8 mouse cellular contexts compared by ENCODE assay signal in genomic region chr7:142533059-142533855, GRCm38 (mm10). TPM values are rescaled to one million over a fixed set of nuclear protein-coding genes. Genes with fewer than 3 reads are reported as not detected.
A peak's percentile ranks its signal among the peaks of the same experiment; 100 is the strongest.
DNase-seq lines count a peak whose midpoint lies in the region; ATAC-seq lines count a peak whose summit lies in the region.

No protein-coding gene starts in this region.

- peak overlapping the region; percentile 66 for H3K4me3 ChIP-seq in brown adipose tissue, adult 24 weeks (ENCODE audit: insufficient read depth, low read depth, low read length)
- H3K4me3 ChIP-seq in heart, embryonic 14.5 days (ENCODE audit: control insufficient read depth in 1 of 2, insufficient read depth in 1 of 2, low read depth in 1 of 2, low read length in 2 of 2): peak overlapping the region; percentile 40 to 59
- H3K4me3 ChIP-seq in liver, embryonic 12.5 days: peak overlapping the region; percentile 84

- peak; percentile 84 for ATAC-seq in CD4-positive, CD25-positive, alpha-beta regulatory T cell, adult 4 months
- ATAC-seq in heart, embryonic 14.5 days (ENCODE audit: insufficient number of reproducible peaks, insufficient read depth, low FRiP score, low read depth): peak; percentile 80
- peak; percentile 79 for ATAC-seq in liver, embryonic 12.5 days

- peaks cover 14% of the 10 kb centered on the region; the same call in 1 of the 2 replicates for H3K36me3 ChIP-seq in heart, embryonic 14.5 days (ENCODE audit: control insufficient read depth, insufficient read depth, low read length)
- peaks cover 24% of the 10 kb centered on the region for H3K36me3 ChIP-seq in liver, embryonic 12.5 days
- no peaks in the 10 kb centered on the region for H3K36me3 ChIP-seq in splenic B cell, adult 2 months (ENCODE audit: control insufficient read depth, insufficient read depth, low read length, poor library complexity, severe bottlenecking)

- peak overlapping the region; percentile 2; the same call in 1 of the 2 replicates for H3K27ac ChIP-seq in brown adipose tissue, adult 24 weeks (replicated peaks; ENCODE audit: low read depth, low read length)
- H3K27ac ChIP-seq in heart, embryonic 14.5 days (replicated peaks in 1 of 2; ENCODE audit: control insufficient read depth in 1 of 2, insufficient read depth in 1 of 2, low read depth in 2 of 2, low read length in 2 of 2): peak overlapping the region; percentile 87 to 96
- peak overlapping the region; percentile 91 for H3K27ac ChIP-seq in liver, embryonic 12.5 days

- H3K9me3 ChIP-seq in heart, embryonic 14.5 days (ENCODE audit: control insufficient read depth, low read length): no peaks in the 10 kb centered on the region
- H3K9me3 ChIP-seq in liver, embryonic 12.5 days (replicated peaks): no peaks in the 10 kb centered on the region

- H3K9ac ChIP-seq in heart, embryonic 14.5 days (ENCODE audit: low read length): peak overlapping the region; percentile 74
- peak overlapping the region; percentile 85 for H3K9ac ChIP-seq in liver, embryonic 12.5 days

- WGBS in heart, embryonic 14.5 days: 3% methylated on average over 42 of the region's 44 CpGs
- WGBS in liver, embryonic 12.5 days (ENCODE audit: insufficient replicate concordance): 4% methylated on average over 42 of the region's 44 CpGs

- H3K27me3 ChIP-seq in heart, embryonic 14.5 days (ENCODE audit: control insufficient read depth, insufficient read depth, low read length): no peaks in the 10 kb centered on the region
- H3K27me3 ChIP-seq in liver, embryonic 12.5 days (replicated peaks): peaks cover 18% of the 10 kb centered on the region
- no peaks in the 10 kb centered on the region for H3K27me3 ChIP-seq in splenic B cell, adult 2 months (ENCODE audit: control insufficient read depth, insufficient read depth, low read length, poor library complexity, severe bottlenecking)

- peak; percentile 46 for DNase-seq in fibroblast of lung, adult 2 months (ENCODE audit: low read depth)
- peak; percentile 91 for DNase-seq in kidney, postnatal 14 days
- DNase-seq in naive thymus-derived CD4-positive, alpha-beta T cell, adult 2 months (ENCODE audit: low read depth): peak; percentile 93
- peak; percentile 92 for DNase-seq in splenic B cell, adult 2 months (ENCODE audit: low read depth, low spot score)

- H3K4me1 ChIP-seq in brown adipose tissue, adult 24 weeks (ENCODE audit: control insufficient read depth, insufficient read depth, insufficient read length, low read length): peaks cover 5% of the 10 kb centered on the region
- H3K4me1 ChIP-seq in heart, embryonic 14.5 days (ENCODE audit: control insufficient read depth in 2 of 2, insufficient read depth in 2 of 2, low read length in 2 of 2): peaks cover 36 to 43% of the 10 kb centered on the region in 2 experiments
- H3K4me1 ChIP-seq in liver, embryonic 12.5 days: peaks cover 66% of the 10 kb centered on the region

- peak overlapping the region; percentile 76 for H3K4me2 ChIP-seq in heart, embryonic 14.5 days (ENCODE audit: low read length)
- H3K4me2 ChIP-seq in liver, embryonic 12.5 days: peak overlapping the region; percentile 92

RNA-seq across cellular contexts. Expression of gene Mrpl23, which starts 0.8 kb away (rescaled TPM):
- 1 to 10 TPM; 2.6 to 3.0 TPM for polyA plus RNA-seq in CD4-positive, CD25-positive, alpha-beta regulatory T cell, adult 4 months (2017; shearing (Covaris generic))
- 3.6 and 8.8 TPM in 2 replicates for polyA plus RNA-seq in brown adipose tissue, adult 24 weeks (2012; ENCODE audit: insufficient read depth, insufficient read length, missing spikeins)
- polyA plus RNA-seq in heart, embryonic 14.5 days (2014; fragmentation: Nextera tagmentation; extraction: Ambion mirVana): 23.5 and 23.8 TPM in 2 replicates
- polyA plus RNA-seq in liver, embryonic 12.5 days (2016; fragmentation: Nextera tagmentation; extraction: Ambion mirVana): 10.4 and 14.4 TPM in 2 replicates

RNA-seq across cellular contexts. Expression of gene Tnnt3, which starts 34.6 kb away (rescaled TPM):
- polyA plus RNA-seq in CD4-positive, CD25-positive, alpha-beta regulatory T cell, adult 4 months (2017; shearing (Covaris generic)): 1 to 10 TPM; 2.5 to 5.7 TPM
- 455 and 586 TPM in 2 replicates for polyA plus RNA-seq in brown adipose tissue, adult 24 weeks (2012; ENCODE audit: insufficient read depth, insufficient read length, missing spikeins)
- 3.9 and 5.8 TPM in 2 replicates for polyA plus RNA-seq in heart, embryonic 14.5 days (2014; fragmentation: Nextera tagmentation; extraction: Ambion mirVana)
- 0.51 TPM in 1 of 2 replicates, not detected in the other for polyA plus RNA-seq in liver, embryonic 12.5 days (2016; fragmentation: Nextera tagmentation; extraction: Ambion mirVana)

Comparison
In these comparisons a context has a peak if more than half of its experiments do, and no peak if none do; other contexts are left out.
1. Peak in every context shown above with its lines: DNase-seq, ATAC-seq, H3K4me3 ChIP-seq and H3K27ac ChIP-seq.
2. H3K27ac ChIP-seq: peak in every context shown above with its lines; median percentile 92 in heart, embryonic 14.5 days; 91 in liver, embryonic 12.5 days; 2 in brown adipose tissue, adult 24 weeks.
3. RNA of gene Tnnt3, which starts 34.6 kb away (polyA plus RNA-seq): 455 to 586 TPM in brown adipose tissue, adult 24 weeks; 3.9 to 5.8 TPM in heart, embryonic 14.5 days, 2.5 to 5.7 TPM in CD4-positive, CD25-positive, alpha-beta regulatory T cell, adult 4 months and 0.51 TPM in liver, embryonic 12.5 days; every median in the first group is over 10 times any median in the second.